Mouse (Mus musculus) NIH3T3 (cell line): ENCODE results near the gene Ttc9c.
"Not testable (repeated sequence)": the region's sequence is repeated elsewhere in the genome, so short reads cannot be mapped to it uniquely, and the experiment has no call there.

Experiments
- DNase-seq: peaks from one replicate; pipeline ENCODE4 v3.0.0-alpha.2; 2012; ENCODE audit warnings: low read depth

Ttc9c gene

DNA sequence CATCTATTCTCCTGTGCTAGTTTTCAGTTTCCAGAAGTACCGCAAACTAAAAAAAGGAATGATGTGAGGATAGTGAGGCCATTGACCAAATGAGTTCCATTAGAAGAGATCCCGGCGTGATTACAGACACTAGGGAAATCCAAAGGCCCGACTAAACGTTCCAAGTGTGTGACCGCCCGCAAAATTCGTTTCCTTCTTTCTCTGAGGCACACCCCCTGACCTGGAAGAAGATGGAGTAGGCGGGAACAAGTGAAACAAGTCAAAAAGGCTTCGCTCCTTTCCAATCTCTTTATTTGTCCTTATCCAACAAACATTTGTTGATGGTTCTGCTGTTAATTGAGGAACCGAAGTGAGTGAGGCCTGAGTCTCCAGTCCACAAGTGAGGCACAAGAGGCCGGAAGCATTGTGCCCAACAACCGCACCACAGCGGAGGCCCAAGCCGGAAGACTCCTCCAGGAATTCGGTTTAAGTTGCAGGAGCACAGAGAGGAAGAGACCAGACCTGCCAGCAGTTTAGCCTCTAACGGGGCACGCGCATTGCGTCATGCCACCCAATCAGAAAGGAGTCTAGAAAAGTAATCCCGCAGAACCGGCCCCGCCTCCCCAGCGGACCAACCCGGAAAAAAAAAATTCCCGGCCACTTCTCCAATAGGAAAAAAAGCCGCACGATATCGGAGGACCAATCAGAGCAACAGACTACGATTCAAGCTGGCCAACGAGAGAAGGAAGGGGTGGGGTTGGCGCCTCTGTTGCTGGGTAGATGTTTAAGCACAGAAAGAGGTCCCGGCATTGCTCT is at the start of gene Ttc9c:
TSS of gene Ttc9c (minus strand) at position 533 of the 795 bp plus-strand sequence.
- peak; percentile 100 for DNase-seq

DNA sequence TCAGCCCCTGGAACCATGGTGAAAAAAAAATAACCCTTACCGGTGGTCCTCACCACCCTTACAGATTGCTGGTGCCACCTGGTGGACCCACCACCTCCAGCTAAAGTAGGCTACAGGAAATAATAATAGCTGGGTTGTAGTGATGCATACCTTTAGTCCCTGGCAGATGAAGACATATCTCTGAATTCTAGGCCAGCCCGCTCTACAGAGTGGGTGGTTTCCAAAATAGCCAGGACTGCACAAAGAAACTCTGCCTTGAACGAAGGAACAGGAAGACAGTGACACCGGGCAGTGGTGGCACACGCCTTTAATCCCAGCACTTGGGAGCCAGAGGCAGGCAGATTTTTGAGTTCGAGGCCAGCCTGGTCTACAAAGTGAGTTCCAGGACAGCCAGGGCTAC is 45.1 kb upstream of the Ttc9c start:
- no peak for DNase-seq

DNA sequence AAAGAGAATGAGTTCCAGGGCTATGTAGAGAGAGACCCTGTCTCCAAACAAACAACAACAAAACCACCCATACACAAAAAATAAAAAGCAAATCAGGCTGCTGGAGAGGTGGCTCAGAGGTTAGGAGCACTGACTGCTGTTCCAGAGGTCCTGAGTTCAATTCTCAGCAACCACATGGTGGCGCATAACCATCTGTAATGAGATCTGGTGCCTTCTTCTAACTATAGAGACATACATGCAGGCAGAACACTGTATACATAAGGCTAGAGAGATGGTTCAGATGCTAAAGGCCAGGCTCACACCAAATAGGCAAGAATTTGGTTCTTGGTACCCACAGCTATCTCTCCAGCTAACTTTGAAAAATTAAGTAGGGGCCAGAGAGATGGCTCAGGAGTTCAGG is 39.9 kb upstream of the Ttc9c start:
- DNase-seq, result peak; percentile 70

DNA sequence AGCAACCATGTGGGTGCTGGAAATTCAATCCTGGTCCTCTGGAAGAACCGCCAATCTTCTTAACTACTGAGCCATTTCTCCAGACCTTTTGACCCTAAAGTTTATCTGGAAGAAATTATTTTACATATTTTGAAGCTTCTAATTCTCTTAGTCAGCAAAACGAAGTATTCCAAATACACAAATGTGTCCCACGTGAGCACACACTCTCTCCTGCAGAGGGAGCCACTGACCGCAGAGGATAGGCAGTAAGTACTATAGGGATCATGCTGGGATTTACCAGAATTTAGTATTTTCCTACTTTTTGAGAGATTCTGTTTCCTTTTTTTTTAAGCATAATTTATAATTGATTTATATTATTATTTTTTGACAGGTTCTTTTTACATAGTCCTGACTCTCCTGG is 38.6 kb upstream of the Ttc9c start:
- peak; percentile 89 for DNase-seq

DNA sequence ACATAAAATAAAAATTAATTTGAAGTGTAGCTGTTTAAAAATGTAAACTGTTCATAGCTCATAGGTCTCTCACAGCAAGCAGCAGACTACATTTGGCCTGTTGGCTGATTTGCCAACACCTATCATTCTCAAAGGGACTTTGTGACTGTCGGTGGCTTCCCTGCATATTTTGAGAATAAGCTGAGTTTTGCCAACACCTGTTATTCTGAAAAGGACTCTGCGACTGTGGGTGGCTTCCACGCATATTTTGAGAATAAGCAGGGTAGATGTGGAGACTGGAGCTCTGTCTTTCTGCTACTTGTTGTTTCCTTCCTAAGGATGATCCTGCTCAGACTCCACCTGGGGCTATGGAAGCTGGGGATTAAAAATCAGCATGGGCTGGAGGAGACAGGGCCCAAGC is 34.0 kb upstream of the Ttc9c start:
- DNase-seq, result no peak

DNA sequence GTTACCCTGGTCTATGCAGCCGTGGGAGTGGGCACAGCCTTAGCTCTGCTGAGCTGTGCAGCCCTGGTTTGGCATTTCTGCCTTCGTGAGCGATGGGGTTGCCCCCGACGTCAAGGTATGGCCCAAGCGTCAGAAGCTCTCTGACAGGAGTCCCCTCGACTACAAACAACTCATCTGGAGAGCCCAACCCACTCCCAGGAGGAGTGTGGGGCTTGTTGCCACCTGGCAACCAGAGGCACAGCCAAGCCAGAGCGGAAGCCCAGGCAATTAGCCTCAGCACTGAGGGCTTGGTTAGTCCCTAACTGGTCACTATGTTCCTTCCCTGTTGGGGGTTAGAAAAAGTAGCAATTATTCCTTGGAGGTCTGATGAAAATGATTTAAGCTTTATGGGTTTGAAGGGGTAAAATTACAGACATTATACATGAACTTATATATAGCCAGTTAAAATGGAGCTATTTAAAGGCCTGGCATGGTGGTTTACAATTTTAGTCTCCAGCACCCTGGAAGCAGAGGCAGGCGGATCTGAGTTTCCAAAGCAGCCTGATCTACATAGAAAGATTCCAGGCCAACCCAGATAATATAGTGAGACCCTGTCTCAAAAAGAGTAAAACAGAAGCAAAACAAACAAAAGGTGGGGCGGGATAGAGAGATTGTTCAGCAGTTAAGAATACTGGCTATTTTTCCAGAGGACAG is 33.2 kb upstream of the Ttc9c start:
- no peak for DNase-seq

DNA sequence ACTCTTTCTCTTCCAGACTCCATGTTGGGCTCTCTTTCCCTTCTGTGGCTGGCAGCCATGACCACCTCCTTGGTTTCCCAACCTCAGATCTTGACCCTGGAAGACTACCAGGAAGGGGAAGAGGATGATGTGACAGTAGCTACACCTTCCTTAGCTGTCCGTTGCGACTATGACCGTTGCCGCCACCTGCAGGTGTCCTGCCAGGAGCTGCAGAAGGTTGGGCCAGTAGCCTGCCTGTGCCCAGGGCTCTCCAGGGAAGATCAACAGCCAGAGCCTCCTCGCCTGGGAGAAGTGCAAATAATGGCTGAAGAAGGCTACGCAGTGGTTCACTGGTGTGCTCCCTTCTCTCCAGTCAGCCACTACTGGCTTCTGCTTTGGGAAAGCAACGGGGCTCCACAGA is 32.5 kb upstream of the Ttc9c start:
- peak; percentile 35 for DNase-seq

DNA sequence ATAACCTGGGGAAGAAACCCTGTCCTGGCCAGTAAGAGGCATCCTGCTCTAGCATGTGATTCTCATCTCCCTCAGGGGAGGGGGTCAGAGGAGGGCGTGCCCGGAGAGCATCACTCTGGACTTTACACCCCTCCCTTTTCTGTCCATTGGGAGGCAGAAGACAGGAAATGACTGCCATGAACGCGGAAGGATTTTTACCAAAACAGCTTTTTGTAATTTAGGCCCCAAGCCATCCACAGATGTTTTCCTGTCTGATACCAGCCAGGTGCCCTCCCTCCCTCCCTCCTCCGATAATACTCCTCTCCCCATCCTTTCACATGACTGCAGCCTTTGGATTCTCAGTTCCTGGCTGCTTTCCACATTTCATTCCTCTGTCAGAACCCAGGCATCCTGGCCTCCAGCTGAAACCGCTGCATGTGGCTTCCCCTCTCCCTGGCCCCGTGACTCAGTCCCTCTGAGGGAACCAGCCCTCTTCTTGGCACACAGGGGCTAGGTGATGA is 31.3 kb upstream of the Ttc9c start, which contains the start of gene Lrrn4cl:
TSS of gene Lrrn4cl (plus strand) at position 367 of the 500 bp plus-strand sequence.
- peak; percentile 97 for DNase-seq

DNA sequence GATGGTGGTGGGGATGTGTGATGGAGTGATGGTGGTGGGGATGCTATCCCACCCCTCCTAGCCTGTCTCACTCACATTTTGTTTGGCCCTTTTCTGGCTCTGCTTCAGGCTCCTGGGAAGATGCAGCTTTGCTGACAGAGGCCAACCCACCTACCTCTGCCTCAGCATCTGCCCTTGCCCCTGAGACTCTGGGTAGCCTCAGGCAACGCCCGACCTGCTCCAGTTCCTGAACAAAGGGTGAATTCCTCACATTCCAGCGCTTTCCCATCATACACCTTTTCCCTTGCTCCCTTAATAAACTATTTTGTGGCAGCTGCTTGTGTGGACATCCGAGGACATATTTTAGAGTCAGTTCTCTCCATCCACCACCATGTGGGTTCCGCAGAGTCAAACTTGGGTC is 29.2 kb upstream of the Ttc9c start:
- DNase-seq, result no peak

DNA sequence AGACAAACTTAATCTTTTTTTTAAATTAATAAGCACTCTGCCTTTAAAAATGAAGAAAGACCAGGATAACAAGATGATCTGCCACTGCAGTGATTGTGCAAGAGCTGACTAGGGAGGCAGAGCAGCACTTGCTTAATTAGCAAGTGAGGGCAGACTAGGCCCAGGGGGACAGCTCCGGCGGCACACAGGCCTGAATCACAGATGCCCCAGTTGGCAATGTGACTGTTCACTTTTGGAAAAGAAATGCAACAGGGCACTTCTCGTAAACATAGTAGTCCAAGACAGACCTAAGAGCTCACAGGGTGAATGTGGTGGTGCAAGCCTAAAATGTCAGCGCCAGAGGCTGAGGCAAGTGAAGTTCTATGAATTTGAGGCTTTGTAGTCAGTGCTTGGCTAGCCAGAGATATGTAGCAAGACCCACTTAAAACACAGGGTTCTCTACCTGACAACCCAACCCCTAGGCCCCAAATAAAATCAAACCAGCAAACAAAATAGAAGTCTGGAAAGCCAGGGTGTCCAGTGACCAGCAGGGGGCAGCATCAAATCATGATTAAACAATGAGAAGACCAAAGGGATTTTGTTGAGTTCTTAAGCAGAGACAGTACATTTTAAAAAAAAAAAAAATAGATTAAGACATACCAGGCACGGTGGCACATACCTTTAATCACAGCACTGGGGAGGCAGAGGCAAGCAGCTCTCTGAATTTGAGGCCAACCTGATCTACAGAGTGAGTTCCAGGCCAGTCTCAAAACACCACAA is 25.4 kb upstream of the Ttc9c start:
- peak; percentile 95 for DNase-seq

DNA sequence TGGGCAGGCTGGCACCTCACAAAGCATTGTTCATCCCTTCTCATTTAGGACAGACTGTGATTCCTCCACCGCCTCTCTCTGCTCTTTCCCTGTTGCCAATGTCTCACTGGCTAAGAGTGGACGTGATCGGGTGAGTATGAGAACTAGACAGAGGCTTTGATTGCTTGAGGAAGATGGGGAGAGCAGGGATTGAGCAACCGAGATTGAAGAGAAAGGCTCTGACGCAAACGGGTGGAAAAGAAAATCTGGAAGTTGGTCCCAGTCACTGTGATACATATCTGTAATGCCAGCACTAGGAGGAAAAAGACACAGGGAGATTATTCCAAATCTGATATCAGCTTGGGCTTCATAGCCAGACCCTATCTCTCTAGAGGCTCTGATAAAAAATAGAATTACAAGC is 23.8 kb upstream of the Ttc9c start:
- DNase-seq, result no peak

DNA sequence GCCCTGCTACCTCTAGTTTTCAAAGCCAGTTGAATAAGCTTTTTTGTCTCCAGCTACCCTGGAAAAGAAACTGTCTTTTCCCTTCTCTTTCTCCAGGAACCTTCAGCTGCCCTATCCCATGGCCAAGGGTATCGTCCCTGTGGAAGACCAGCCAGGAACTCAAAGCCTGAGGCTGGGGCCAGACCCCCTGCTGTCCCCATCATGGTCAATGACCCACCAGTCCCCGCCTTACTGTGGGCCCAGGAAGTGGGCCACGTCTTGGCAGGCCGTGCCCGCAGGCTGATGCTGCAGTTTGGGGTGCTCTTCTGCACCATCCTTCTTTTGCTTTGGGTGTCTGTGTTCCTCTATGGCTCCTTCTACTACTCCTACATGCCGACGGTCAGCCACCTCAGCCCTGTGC is 21.9 kb upstream of the Ttc9c start:
- DNase-seq, result no peak

DNA sequence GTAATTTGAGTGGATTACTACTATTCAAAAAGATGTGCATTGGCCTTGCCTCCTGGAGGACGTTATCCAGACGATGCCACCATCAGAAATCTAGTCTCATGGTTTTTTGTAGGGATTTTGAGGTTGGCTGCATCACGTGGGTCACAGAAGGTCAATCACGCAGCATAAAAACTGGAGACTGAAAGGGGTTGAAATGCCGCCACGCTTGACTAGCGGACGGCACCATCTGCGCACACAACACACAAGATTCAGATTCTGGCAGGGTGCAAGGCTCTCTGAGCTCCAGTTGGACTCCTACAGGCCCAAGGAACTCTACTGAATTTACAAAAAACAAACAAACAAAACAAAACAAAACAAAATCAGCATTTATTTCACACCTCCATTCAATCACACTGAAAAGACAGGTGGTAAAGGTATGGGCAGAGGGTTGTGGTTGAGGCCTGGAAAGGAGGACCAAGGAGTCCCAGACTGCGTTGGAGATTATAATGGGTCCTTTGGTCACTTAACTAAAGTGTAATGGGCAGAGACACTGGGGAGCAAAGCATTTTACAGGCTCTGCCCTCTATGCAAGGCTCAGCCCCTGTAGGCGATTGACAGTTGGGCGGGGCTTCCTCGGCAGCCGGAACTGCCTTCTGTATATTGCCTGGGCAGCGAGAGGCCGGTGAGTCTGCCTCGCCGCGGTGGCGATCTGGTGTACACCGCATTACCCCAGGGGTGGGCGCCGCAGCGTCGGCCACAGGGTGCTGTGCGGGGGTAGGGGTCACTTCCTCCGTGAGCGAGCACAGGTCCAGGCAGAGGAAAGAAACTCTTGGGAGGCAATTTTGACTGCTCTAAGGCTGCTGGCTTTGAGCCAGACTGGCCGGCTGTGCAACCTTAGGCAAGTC is 21.0 kb upstream of the Ttc9c start:
- no peak for DNase-seq

DNA sequence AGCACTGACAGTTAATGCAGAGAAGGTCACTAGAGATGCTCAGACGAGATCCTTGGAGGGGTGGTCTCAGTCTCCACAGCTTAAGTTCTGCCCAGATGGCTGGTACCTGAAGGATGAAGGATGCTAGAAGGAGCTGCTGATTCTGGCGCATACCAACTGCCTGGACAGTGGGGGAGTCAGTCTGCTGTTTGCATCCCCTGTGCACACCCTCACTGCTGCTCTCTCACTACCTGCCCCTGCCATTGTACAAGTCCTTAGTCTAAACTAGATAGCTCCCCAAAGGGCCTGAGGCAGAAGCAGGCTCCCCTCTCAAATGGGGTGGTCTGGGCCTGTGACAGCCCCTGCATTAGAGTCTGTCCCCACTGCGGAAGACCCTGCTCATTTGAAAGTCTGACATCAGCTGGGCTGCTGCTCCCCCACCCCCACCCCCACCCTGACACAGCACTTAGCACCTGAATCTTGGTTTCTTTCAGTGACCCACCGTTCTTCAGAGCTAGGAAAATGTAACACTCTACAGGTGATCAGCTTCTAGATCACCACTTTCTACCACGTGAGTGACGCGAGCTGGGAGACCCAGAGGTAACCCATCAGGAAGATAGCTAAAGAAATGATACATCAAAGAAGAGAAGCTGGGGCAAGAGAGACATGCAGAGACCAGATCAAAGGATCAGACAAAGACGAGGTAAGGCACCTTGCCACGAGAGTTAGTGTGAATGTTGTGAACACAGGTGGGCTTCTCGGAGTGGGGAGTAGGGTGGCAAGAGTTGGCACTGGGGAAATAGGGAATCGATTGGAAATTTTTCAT is 20.2 kb upstream of the Ttc9c start, which contains the start of gene Gng3:
TSS of gene Gng3 (minus strand) at position 92 of the 805 bp plus-strand sequence.
- no peak for DNase-seq

DNA sequence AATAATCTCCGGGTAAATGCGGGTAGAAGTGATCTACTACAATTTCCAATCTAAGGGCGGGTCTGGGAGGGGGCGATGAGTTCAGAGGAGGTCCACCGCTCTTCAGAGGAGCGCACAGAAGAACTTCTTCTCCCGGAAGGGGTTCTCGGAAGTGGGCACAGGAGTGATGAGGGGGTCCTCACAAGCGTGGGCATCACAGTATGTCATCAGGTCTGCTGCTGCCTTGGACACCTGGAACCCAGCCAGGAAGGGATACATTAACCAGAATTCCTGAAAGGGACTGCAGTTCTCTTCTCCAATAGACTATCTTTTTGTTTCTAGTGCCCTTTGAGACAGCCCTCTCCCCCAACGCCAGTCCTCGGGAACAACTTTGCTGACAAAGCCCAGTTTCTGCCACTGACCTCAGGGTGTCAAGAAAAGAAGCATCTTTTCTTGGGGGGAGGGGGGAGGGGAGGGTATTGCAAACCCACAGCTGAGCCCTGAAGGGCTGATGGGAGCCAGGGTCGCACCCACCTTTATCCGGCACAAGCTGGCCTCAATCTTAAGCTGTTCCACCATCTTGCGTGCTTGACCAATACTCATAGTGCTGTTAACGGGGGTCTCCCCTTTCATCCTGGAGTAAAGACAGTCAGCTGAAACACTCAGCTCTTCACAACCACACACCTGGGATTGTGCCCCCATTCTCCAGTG is 19.1 kb upstream of the Ttc9c start:
- DNase-seq, result no peak

DNA sequence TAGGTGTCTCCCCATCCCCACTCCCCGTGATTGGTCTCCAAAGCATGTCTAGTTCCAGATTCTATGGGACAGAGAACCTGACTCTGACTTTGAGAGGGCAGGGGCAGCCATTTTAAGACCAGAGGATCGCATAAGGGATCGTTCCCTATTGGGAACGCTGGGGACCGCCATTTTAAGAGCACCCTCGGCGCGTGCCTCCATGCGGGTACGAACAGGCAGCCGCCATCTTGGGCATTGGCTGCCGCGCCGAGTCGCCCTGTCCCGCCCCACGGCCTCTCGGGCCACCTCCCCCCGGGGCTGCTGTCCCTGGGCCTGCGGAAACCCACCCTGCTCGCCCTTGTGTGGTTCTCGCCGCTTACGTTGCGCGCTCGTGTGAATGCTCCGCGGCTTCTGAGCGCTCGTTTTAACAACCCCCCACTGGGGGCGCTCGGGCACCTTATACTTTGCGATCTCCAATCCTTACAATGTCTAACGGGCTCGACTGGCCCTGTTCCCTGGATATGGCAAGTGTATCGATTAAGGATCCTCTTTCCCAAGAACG is 18.2 kb upstream of the Ttc9c start, which contains the start of gene Bscl2:
TSS of gene Bscl2 (plus strand) at position 217 of the 541 bp plus-strand sequence.
- DNase-seq, result no peak

DNA sequence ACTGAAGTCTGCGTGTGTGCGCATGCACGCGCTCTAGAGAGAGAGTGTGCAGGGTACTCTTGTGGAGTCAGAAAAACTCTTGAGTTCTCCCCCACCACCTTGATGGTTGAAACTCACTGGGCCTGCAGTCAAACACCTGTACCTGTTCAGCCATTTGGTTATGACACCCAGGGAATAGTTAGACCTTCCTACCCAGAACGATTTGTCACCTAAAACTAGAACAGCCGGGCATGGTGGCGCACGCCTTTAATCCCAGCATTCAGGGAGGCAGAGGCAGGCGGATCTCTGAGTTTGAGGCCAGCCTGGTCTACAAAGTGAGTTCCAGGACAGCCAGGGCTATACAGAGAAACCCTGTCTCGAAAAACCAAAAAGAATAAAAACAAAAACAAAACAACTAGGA is 17.2 kb upstream of the Ttc9c start:
- not testable (repeated sequence) for DNase-seq

DNA sequence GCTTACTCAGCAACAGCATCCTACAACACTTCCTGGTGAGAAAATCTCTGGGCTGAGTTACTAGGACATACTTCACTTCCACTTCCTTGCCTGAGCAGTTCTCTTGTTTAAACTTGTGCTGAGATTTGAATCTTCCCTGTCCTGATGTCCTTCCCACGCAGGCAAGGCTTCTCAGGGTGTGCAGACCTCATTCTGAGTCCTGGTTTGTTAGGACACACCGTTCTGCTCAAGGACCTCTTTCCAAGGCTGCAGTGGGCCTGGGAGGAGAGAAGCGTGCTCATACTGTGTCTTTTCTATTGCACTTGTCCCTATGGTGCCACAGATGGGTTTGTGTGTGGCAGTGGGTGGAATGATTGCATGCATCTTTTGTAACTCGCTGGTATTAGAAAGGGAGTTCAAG is 13.8 kb upstream of the Ttc9c start:
- DNase-seq, result no peak

DNA sequence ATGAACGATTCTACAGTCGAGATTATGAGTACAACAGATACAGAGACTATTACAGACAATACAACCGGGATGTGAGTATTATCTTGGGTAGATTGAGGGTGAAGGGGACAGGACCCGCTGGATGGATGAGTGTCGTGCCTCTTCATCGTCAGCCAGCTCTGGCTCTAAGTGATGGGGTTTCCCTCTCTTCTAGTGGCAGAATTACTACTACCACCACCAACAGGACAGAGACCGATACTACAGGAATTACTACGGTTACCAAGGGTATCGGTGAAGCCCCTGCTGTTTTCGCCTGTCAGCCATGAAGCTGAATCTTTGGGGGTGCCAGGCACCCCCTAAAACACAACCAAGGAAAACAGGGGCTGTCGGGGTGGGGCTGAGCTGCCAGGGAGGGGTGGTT is 12.1 kb upstream of the Ttc9c start:
- no peak for DNase-seq

DNA sequence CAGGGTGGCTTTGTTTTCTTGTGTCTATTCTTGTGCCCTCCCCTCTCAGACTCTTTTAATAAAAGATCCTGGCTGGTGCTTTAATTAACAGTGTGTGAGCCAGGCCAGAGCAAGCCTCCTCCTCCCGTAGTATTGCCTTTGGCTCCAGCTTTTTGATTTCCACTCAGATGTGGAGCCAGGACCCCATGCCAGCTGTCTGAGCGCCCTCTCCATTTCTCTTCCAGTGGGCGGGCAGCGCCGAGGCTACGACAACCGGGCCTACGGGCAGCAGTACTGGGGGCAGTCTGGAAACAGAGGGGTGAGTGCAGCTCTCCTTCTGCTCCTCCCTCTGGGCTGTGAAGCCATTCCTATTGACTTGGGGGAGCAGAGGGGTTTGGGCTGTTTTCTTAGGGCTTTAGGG is 11.5 kb upstream of the Ttc9c start:
- DNase-seq, result no peak
